Mouse (Mus musculus): ENCODE measurements at regions not wholly inside any gene's neighbourhood (a gene's known extent, or its start where the extent isn't known, plus 50 kb on each side); places are given as distances from the start of the nearest gene placed in this dataset.

DNA sequence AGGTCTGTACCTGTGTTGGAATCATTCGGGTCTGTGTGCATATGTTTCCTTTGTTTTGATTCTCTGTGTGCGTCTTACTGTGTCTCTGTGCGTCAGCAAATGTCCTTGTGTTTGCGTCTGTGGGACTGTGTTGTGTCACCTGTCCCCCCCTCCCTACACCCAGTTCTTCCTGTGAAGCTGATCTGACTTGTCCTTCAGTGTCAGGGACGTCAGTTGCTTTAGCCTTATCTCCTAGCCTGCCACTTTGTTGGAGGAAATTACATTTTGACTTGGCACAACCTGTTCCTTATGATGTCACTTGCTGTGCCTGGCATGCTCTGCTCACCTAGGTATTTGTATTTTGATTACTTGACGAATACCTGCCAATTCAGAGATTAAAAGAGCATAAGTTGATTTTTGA lies 90.4 kb upstream of the Cpeb4 start:
- no peak for DNase-seq (ENCODE audit: low read depth in 1 of 2, low spot score in 2 of 2)

DNA sequence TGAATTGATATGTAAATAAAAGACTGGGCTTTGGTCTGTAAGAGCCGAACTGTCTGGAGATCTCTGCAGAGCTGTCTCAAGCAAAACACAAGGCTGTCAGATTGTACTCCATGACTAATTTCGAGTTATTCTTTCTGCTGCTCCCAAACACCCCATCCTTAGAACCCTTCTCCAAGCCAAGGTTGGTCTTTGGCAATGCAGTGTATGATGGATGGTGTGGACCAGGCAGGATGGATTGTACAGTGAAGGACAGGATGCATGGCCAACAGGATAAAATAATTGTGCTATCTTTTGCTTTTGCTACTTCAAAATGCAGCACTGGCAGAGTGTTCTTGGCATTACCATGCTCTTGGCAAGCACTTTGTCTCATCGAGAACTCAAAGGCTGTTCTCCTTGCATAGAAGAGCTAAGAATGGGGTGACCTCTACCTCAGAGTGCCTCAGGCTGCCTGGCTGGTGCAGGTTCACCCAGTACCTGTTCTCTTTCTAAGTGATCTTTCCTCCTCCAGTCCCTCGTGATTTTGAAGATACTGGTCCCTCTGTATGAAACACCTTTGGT lies 88.4 kb upstream of the Cpeb4 start:
- DNase-seq (ENCODE audit: low read depth in 1 of 2, low spot score in 2 of 2): no peak

DNA sequence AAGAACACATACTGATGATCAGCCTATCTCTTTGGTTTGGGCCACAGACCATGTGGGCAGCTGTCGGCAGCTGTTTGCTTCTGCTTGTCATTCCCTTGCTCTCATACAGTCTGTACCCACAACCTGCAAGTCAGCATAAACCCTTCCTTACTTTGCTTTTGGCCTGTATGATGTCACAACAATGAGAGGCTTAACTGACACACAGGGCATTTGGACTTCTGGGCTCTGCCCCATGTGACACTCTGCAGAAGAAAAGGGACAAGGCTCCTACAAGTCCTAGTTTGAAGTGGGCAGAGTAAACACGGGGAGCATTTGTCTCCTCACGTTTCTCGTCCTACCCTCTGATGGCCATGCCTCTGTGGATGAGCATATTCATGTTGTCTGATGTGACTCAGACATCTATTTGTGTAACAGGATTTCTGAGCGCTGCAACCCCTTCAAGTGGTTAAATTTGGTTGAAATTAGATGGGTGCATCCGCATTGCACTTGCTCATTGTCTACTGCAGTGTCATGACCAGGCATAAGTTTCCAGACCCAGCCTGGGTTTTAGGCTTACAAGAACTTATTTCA lies 87.6 kb upstream of the Cpeb4 start:
- no peak for DNase-seq (ENCODE audit: low read depth in 1 of 2, low spot score in 2 of 2)

GRCm38 (mm10) chr11:31785160-31785559 lies 86.9 kb upstream of the Cpeb4 start:
- DNase-seq (ENCODE audit: low read depth in 1 of 2, low spot score in 2 of 2): no peak

DNA sequence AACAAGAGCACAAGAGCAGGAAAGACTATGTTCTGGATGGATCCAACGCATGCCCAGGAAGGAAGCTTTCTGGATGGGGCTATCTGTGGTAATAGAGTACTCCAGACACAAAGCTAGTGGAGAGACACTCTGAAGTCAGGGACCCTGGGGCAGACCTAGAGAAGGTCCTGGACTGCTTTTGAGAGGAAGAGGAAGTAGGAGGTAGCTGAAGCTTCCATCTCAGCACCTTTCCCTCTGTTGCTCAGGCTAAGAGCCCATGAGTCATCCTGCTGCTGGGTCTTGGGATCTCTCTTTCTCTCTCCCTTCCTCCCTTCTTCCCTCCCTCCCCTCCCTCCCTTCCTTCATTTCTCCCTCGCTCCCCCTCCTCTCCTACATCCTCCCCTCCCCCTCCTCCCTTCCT lies 84.6 kb upstream of the Cpeb4 start:
- DNase-seq (ENCODE audit: low read depth in 1 of 2, low spot score in 2 of 2): no peak

- DNase-seq (ENCODE audit: low read depth in 1 of 2, low spot score in 2 of 2): no peak
Observed at GRCm38 (mm10) chr11:31787917-31788703, 83.9 kb upstream of the Cpeb4 start.

DNA sequence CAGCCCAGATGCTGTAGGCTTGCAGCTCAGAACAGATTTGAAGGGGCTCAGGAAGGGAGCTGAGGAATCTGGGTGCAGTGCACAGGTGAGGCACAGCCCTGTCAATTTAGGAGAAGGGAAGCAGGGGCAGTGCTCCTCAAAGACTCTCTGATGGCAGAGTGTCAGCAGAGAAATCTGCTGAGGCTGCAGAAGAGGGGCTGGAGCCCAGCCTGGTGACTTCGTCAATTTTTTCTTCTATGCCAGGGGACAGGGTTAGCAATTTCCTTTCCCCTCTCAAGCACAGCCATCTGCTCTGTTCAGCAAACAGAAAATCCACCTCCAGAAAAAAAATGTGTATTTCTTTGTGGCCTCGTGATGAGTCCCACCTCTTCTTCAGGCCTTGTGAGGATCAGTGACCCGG lies 82.0 kb upstream of the Cpeb4 start:
- DNase-seq (ENCODE audit: low read depth in 1 of 2, low spot score in 2 of 2): no peak

- DNase-seq (ENCODE audit: low read depth in 1 of 2, low spot score in 2 of 2): no peak
Observed at GRCm38 (mm10) chr11:31791264-31791663, 80.7 kb upstream of the Cpeb4 start.

DNA sequence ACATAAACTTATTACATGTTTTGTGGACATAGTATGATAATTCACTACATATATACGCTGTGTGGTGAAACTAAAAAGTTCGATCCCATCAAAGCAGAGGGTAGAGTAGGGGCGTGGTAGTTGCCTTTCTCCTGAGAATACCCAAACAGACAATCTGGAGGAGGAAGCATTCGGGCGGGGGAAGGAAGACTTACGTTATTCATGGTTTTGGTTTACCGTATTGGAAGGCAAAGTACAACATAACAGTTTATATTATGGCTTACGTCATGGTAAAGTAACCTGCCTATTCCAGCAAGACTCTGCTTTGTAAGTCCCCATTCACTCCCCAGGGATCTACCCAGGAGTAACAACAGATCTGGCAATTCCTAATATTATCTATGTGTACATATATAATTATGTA lies 76.9 kb upstream of the Cpeb4 start:
- no peak for DNase-seq (ENCODE audit: low read depth in 1 of 2, low spot score in 2 of 2)

DNA sequence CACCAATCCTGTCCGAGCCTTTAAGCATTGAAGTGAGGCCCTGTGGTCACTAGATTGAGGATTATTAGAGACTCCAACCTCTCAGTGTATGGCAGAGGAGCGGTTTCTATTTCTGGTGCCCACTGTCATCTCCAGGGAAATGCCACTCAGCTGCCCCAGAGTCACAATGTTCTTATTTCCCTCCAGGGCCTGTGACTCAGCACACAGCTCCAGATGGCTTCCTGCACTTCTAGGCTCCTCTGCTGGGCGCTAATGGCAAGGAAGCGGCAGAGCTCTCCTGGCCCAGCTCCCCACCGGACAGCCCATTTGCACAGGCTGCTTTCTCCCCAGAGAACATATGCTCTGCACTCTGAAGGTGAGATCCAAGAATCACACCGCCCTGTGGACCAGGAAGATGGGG lies 75.8 kb upstream of the Cpeb4 start:
- DNase-seq (ENCODE audit: low read depth in 1 of 2, low spot score in 2 of 2): no peak

DNA sequence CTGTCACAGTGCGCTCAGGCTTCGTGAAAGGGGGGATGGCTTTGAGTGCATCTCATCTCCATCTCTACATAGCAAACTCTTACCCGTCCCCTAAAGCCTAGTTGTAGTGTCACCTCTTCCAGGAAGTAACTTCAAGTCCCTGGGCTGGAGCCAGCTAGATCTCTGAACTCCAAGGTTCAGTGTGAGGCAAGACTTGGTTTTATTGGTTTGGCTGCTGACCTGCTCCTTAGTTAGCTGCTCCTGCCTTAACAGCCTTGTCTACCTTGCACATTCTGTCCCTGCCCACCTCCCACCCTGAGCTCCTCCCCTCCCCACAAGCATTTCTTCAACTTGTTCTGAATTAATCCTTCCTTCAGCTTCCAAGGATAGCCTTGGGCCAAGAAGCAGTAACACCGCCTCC lies 70.4 kb upstream of the Cpeb4 start:
- no peak for DNase-seq (ENCODE audit: low read depth in 1 of 2, low spot score in 2 of 2)

- DNase-seq (ENCODE audit: low read depth in 1 of 2, low spot score in 2 of 2): no peak
Observed at GRCm38 (mm10) chr11:31803319-31803891, 68.6 kb upstream of the Cpeb4 start.

DNA sequence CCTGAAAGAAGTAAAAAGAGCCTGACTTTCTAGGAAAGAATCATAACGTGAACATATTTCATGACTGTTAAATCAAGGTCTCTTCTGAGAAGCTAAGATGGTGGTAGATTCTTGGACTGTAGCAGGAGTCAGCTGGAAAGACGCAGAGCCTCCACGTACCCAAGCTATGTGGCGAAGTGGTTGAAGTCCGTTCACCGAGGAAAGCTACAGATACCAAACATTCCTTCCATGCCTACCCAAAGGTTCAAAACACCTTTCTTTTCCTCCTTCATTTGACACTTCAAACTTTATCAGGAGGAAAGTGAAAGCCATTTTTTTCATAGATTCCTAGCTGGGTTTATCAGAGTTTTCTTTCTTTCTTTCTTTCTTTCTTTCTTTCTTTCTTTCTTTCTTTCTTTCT lies 67.5 kb upstream of the Cpeb4 start:
- no peak for DNase-seq (ENCODE audit: low read depth in 1 of 2, low spot score in 2 of 2)

- DNase-seq (ENCODE audit: low read depth in 1 of 2, low spot score in 2 of 2): no peak
Observed at GRCm38 (mm10) chr11:31807461-31808215, 64.4 kb upstream of the Cpeb4 start.

GRCm38 (mm10) chr11:31808216-31808838 lies 63.7 kb upstream of the Cpeb4 start:
- no peak for DNase-seq (ENCODE audit: low read depth in 1 of 2, low spot score in 2 of 2)

- DNase-seq (ENCODE audit: low read depth in 1 of 2, low spot score in 2 of 2): no peak
Observed at GRCm38 (mm10) chr11:31810011-31810786, 61.8 kb upstream of the Cpeb4 start.

GRCm38 (mm10) chr11:31812215-31812614 lies 59.8 kb upstream of the Cpeb4 start:
- no peak for DNase-seq (ENCODE audit: low read depth in 1 of 2, low spot score in 2 of 2)

DNA sequence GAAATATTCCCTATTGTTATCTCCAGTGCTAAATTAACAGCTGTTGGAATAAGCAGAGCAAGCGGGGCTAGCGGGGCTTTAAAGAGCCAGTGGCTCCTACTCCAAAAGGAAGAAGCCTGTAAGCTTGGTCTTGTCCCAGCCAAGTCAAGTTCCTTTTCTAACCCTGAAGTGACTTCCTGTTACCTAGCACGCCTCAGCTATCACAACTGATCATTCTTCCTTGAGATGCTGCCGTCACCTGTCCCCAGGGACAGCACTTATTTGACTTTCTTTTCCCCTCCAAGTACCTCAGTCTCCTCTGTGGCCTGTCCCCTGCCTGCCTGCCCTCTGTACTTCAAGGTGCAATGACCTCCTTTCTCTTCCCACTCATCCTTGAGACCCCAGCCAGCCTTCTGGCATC lies 57.4 kb upstream of the Cpeb4 start:
- no peak for DNase-seq (ENCODE audit: low read depth in 1 of 2, low spot score in 2 of 2)

DNA sequence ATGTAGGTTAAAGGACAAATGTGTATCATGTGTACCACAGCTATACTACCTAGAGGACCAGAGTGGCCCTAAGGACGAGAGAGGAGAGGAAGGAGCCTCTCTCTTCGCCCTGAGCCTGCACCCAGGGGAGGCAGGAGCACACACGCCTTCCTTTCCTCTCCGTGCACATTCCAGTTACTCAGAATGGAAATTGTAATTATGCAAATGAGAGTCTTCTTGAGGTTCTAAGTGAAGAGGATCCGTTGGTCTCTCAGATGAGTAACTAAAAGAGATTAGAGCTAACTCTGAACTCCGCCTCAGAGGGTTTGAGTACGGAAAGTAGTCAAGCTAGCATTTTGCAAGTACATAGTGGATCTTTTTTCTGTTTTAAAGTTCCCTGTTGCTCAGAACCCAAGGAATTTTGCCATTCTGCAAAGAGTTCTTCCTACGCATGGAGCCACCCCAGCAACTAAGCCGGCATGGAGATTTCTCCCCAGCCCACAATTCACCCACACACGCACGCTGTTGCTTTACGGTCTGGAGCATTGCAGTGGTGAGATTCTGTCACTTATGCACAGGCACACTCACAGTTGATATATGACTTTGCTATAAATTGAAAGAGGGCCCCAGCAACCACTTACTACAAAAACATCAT lies 56.0 kb upstream of the Cpeb4 start:
- no peak for DNase-seq (ENCODE audit: low read depth in 1 of 2, low spot score in 2 of 2)

DNA sequence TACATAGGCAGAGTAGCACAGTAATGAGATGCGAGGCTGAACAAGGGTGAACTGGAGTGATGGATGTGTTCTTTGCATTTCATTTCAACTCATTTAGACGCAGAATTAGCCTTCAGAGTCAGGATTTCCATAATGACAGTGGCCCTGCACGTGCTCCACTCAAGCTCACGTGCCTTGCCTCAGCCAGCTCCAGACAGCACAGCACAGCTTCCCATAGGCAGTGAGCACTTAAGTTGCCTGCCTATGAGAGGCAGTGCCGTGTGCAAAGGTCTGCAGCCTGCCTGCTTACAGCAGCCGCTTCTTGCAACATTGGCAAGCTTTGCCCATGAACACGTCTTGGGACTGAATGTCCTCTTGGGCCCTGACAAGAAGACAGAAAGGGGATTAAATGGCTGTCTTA lies 54.0 kb upstream of the Cpeb4 start:
- DNase-seq (ENCODE audit: low read depth in 1 of 2, low spot score in 2 of 2): no peak
